Mouse (Mus musculus): Measurements from ENCODE around the gene Hmgb1.

DNA sequence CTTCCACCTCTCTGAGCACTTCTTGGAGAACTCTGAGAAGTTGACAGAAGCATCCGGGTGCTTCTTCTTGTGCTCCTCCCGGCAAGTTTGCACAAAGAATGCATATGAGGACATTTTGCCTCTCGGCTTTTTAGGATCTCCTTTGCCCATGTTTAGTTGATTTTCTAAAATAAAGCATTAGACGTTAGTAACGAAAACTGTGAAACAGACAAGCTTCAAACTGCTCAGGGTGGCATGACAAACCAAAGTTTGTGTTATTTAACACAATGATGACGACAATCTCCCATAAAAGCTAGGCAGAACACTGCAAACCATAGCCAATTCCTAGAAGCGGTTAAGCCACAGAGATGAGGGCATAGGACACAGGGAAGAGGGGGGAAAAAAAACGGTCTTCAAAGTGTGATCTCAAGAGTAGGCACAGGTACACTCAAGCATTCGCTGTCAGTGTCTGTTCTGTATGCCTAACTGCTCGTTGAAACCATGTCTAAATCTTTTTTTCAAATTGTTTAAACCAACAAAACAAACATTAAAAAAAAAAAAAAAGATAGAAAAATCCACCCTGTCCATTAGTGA lies 133.6 kb downstream of the Hmgb1 start:
- no peak for TF ChIP-seq POLR2A (IDR thresholded peaks at IDR 0.05; ENCODE audit: low read depth, low read length)
- no peak for TF ChIP-seq CTCF (IDR thresholded peaks at IDR 0.05; ENCODE audit: extremely low read depth, insufficient read depth, insufficient read length, insufficient replicate concordance)
